Mouse (Mus musculus) small intestine, adult 10 weeks (tissue): ENCODE measurements around the gene Aurka. TPM values are rescaled to one million over a fixed set of nuclear protein-coding genes. Genes with fewer than 3 reads are reported as not detected.

Experiments
- polyA plus RNA-seq: library from polyadenylated mRNA; stranded (reverse); fragments of 350-450 nt; fragmentation: Illumina TruSeq; extraction: RNeasy Lipid Tissue Mini Kit (QIAGEN cat#74804); gene quantifications from one replicate; pipeline ENCODE4 v1.2.3, GENCODE M21; 2014; ENCODE audit warnings: low replicate concordance

The Aurka gene
- 6.5 TPM for polyA plus RNA-seq

DNA sequence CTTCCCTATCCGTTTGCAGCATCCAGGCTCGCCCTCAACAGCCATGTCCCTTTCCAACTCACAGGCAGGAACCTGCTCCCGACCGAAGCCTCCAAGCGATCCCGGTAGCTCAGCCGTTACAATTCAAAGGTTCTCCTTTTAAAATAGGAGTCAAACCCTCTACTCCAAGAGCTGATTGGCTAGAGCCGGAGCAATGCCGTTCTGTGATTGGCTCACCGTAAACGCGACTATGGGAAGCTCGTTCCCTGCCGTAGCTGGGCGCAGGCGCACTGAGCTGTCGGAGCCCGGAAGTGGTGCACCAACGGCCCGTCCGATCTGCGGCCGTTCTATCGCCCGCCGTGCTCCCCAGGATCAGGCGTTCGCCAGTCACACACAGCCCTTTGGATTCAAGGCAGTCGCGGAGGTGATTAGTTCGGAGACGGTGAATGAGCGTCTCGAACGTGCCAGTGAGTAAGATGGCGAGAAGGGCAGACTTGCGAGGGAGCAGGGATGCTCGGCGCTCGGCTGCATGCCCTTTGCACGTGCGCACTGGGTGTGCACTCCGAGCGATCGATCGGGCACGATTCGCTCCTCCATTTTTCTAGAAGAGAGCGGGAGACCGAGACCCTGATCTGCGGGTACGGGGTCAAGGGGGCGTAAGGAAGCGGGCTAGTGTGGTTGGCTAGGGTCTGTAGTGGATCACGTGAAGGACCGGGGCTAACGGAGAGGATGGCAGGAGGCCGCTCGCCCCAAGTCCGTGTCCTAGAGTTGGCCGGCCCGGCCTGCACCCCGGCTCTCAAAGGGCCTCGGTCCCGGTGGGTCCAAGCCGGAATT lies at the start of gene Aurka, which contains the start of gene Cstf1:
Gene Aurka (minus strand): TSS at position 125 of the 813 bp plus-strand sequence.
Gene Cstf1 (plus strand): TSS at position 271 of the 813 bp plus-strand sequence.

GRCm38 (mm10) chr2:172393391-172394051 lies 23.2 kb upstream of the Aurka start, which contains the start of gene Cass4:
Gene Cass4, plus strand, starts transcription at chr2:172393794.

DNA sequence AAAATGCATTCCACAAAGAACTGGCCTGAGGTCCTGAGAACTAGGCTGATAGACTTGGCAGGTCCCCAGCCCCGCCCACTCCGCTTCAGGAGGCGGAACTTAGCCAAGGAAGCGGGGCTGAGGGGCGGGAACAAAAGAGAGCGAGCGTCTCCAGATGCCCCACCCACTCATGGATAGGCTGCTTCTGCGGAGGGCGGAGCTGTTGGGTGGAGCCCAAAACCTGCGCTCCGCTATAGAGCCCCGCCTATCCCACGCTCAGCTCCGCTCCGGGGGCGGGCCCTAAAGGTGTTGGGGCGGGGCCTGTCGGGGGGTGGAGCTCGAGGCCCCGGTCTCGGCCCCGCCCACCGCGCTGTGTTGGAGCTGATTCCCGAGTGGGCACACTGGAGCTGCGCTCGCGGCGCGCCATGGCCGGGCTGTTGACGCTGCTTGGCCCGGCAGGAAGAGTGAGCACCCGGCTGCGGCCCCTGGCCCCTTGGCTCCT lies 25.0 kb downstream of the Aurka start, which contains the start of gene Fam210b:
Gene Fam210b (plus strand): TSS at position 308 of the 481 bp plus-strand sequence.

Other genes with a start within 250 kb of the Aurka start
- not detected for gene Mc3r, start 122.0 kb downstream of the Aurka start, polyA plus RNA-seq
- gene Fam210b, start 25.0 kb downstream of the Aurka start, polyA plus RNA-seq, result 15.9 TPM
- 2.2 TPM for gene Cstf1, start 146 bp upstream of the Aurka start, polyA plus RNA-seq
- gene Cass4, start 23.3 kb upstream of the Aurka start, polyA plus RNA-seq, result 0.52 TPM
- 0.71 TPM for gene Rtf2, start 70.0 kb upstream of the Aurka start, polyA plus RNA-seq
- gene Gcnt7, start 88.1 kb upstream of the Aurka start, polyA plus RNA-seq, result not detected
- not detected for gene Fam209, start 102.0 kb upstream of the Aurka start, polyA plus RNA-seq
- not detected for gene Tfap2c, start 179.1 kb upstream of the Aurka start, polyA plus RNA-seq